Mouse (Mus musculus) midbrain, postnatal 0 days (tissue): ENCODE results near the gene Epb41l5. TPM values are rescaled to one million over a fixed set of nuclear protein-coding genes. Genes with fewer than 3 reads are reported as not detected.

Source experiments
- ATAC-seq: fragments of 200-750 bp; cut with Nextera tagmentation; 2 replicates; pipeline ENCODE4 v1.8.0; 2017; ENCODE audit warnings: moderate number of reproducible peaks, mild to moderate bottlenecking, moderate TSS enrichment, moderate library complexity; ENCODE audit not compliant: low FRiP score
- DNase-seq: peaks from one replicate; pipeline ENCODE4 v3.0.0-alpha.2; 2015; ENCODE audit warnings: low spot score
- H3K27ac ChIP-seq: fragments of 300-500 bp; sonication (generic); 2 replicates; pipeline ENCODE4 v1.5.1; 2014; ENCODE audit warnings: low read depth, mild to moderate bottlenecking, low read length, mixed read lengths
- H3K27me3 ChIP-seq: fragments of 300-500 bp; sonication (generic); 2 replicates; pipeline ENCODE4 v1.6.1; 2014; ENCODE audit warnings: low read length, control low read depth, mixed read lengths; ENCODE audit not compliant: insufficient read depth
- H3K36me3 ChIP-seq: fragments of 300-500 bp; sonication (generic); 2 replicates; pipeline ENCODE4 v1.6.1; 2014; ENCODE audit warnings: low read length, control low read depth, mixed read lengths; ENCODE audit not compliant: insufficient read depth
- H3K4me1 ChIP-seq: fragments of 300-500 bp; sonication (generic); 2 replicates; pipeline ENCODE4 v1.6.1; 2014; ENCODE audit warnings: mild to moderate bottlenecking, control low read depth, antibody characterized with exemption, low read length, mixed read lengths; ENCODE audit not compliant: insufficient read depth
- H3K4me2 ChIP-seq: fragments of 300-500 bp; sonication (generic); 2 replicates; pipeline ENCODE4 v1.6.1; 2014; ENCODE audit warnings: low read depth, mild to moderate bottlenecking, low read length, mixed read lengths; ENCODE audit not compliant: poor library complexity, severe bottlenecking
- H3K4me3 ChIP-seq: fragments of 300-500 bp; sonication (generic); 2 replicates; pipeline ENCODE4 v1.5.1; 2014; ENCODE audit warnings: low read depth, mild to moderate bottlenecking, low read length, moderate library complexity
- H3K9ac ChIP-seq: fragments of 300-500 bp; sonication (generic); replicated peaks from 2 replicates; pipeline ENCODE4 v1.6.1; 2014; ENCODE audit warnings: mild to moderate bottlenecking, low read length, moderate library complexity, mixed read lengths; ENCODE audit not compliant: poor library complexity, severe bottlenecking
- H3K9me3 ChIP-seq: fragments of 300-500 bp; sonication (generic); 2 replicates; pipeline ENCODE4 v1.6.1; 2016; ENCODE audit warnings: low read length, control low read depth
- CTCF ChIP-seq: IDR thresholded peaks from 2 replicates; pipeline ENCODE4 v1.5.1; 2016; ENCODE audit warnings: antibody characterized with exemption, mild to moderate bottlenecking
- WGBS: fragments of 180-500 bp; shearing (Covaris S2); extraction: QIAGEN DNeasy Blood & Tissue Kit; methylation state at CpG from one replicate; pipeline ENCODE4 v1.1.7; 2014; 5-methylcytosine and 5-hydroxymethylcytosine counted together
- polyA plus RNA-seq: library from polyadenylated mRNA; unstranded; fragments of >200 nt; fragmentation: Nextera tagmentation; extraction: Ambion mirVana; gene quantifications from 2 replicates; pipeline ENCODE4 v1.2.1, GENCODE M21; 2015
- total RNA-seq: library from RNA; depleted of rRNA; stranded (reverse); fragments of >200 nt; gene quantifications from 2 replicates; pipeline ENCODE4 v1.2.3, GENCODE M21; 2014

Gene Epb41l5
- total and polyA plus RNA-seq, 2 experiments from 2014 or later = 12.8 to 13.5 TPM

DNA sequence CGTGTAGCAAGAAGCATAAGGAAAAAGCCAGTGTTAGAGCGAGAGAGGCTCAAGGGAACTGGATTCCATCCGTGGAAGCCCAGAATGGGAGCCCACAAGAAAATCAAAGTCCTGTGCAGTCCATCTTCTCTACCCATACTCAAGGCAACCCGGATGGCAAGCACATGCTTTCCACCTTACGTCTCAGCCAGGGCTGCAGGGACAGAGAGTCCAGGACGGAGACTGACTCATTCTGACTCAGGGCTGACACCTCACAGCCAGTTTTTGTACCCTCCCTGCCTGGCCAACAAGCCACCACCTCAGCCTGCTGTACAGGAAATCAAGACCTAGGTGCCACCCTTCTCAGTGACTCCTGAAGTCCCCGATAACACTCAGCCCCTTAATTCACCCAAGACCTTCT is 139.3 kb downstream of the Epb41l5 start:
- Histone ChIP-seq H3K9me3 (no peaks in the 10 kb centered on the region), H3K4me1 (peaks cover 3% of the 10 kb centered on the region; the same call in 1 of the 2 replicates), H3K4me3 (no peak overlapping the region), H3K27ac (no peak overlapping the region), H3K9ac (no peak overlapping the region), H3K27me3 (no peaks in the 10 kb centered on the region), H3K36me3 (no peaks in the 10 kb centered on the region), H3K4me2 (no peak overlapping the region)
- DNase-seq (no peak), ATAC-seq (no peak)
- TF ChIP-seq CTCF = no peak
- 88% methylated on average over 7 of the region's 7 CpGs for WGBS

DNA sequence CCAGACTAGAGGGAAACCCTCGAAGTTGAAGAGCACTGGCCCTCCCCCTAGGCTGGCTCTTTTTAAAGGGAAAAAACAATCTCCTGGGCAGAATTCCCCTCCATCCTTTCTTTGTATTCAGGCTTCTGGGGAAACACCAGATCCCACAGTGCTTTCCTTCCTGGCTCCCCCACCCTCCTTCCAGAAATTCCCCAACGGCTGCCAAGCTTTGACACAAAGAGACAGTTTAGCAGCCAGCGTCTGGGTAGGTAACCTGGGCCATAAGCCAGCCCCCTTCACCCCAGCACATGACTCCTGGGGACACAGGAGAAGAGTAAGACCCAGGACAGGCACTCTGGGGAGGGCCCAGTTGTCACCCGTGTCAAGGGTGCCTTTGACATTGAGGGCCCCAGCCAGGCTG is 140.3 kb downstream of the Epb41l5 start:
- TF ChIP-seq CTCF = no peak
- H3K4me3 ChIP-seq = no peak overlapping the region
- no peak overlapping the region for H3K9ac ChIP-seq
- ATAC-seq = no peak
- WGBS = 28% methylated on average over 4 of the region's 4 CpGs
- DNase-seq = no peak
- no peak overlapping the region for H3K4me2 ChIP-seq
- no peak overlapping the region for H3K27ac ChIP-seq
- H3K4me1 ChIP-seq = peaks cover 3% of the 10 kb centered on the region; the same call in 1 of the 2 replicates
- no peaks in the 10 kb centered on the region for H3K36me3 ChIP-seq
- H3K9me3 ChIP-seq = no peaks in the 10 kb centered on the region
- H3K27me3 ChIP-seq = no peaks in the 10 kb centered on the region

DNA sequence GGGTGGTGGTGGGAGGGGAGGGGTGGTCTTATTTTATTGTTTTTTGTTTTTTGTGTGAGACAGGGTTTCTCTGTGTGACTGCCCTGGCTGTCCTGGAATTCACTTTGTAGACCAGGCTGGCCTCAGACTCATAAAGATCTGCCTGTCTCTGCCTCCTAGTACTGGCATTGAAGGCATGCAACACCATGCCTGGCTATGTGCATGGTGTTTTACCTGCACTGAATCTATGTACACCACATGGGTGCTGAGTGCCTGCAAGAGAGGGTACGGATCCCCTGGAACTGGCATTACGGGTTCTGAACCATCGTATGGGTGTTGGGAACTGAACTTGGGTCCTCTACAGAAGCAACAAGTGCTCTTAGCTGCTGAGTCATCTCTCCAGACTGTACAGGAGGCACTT is 142.8 kb downstream of the Epb41l5 start:
- Histone ChIP-seq H3K27me3 (no peaks in the 10 kb centered on the region), H3K36me3 (no peaks in the 10 kb centered on the region), H3K9ac (no peak overlapping the region), H3K4me1 (peaks cover 11% of the 10 kb centered on the region; the same call in 1 of the 2 replicates), H3K27ac (no peak overlapping the region), H3K4me2 (no peak overlapping the region), H3K4me3 (no peak overlapping the region), H3K9me3 (no peaks in the 10 kb centered on the region)
- DNase-seq = no peak
- no peak for TF ChIP-seq CTCF
- 99% methylated on average over 3 of the region's 3 CpGs for WGBS
- no peak for ATAC-seq

DNA sequence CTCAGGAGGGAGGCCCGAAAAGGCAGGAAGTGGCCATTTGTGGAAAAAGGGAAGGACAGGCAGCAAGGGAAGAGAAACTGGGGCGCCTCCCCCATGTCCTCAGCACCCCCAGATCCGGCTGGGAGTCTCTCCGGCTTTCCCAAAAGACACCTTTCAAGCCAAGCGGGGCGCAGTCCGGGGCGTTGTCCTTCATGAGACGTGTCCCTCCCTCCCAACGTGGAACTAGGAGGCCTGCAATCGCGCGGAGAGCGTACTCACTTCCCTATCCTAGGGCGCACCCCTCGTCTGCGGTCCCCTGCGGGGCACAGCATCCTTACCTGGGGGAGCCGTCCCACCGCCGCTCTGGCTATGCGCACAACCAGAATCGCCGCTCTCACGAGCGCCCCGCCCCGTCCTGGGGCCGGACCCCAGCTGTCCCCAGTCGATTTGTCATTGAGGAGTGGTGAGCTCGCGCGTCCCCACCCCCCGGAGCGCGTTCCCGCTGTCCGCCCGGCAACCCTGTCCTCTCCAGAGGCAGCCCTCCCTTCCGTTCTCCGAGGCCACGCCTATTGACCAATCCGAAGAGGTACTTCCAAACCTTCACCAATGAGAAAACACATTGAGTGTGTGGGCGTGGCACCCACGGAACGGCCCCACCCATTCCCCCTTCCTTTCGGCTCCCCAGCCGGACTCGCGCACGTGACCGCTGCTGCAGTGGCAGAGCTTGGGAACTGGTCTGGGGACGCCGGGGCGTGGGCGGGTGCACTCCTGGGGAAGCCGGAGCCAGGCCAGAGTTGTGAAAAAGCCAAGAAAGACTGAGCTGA is 144.3 kb downstream of the Epb41l5 start, which contains the start of gene Ralb:
Gene Ralb (minus strand): TSS at position 535 of the 803 bp plus-strand sequence.
- Histone ChIP-seq H3K36me3 (no peaks in the 10 kb centered on the region), H3K9ac (peak within 1 kb of the TSS; percentile 77), H3K27me3 (no peaks in the 10 kb centered on the region), H3K9me3 (no peaks in the 10 kb centered on the region), H3K4me3 (peak within 1 kb of the TSS; percentile 71), H3K4me1 (peaks cover 11% of the 10 kb centered on the region; the same call in 1 of the 2 replicates), H3K4me2 (peak within 1 kb of the TSS; percentile 88), H3K27ac (peak within 1 kb of the TSS; percentile 52)
- peak; percentile 97 for DNase-seq
- TF ChIP-seq CTCF = no peak
- 2% methylated on average over 53 of the region's 57 CpGs for WGBS
- ATAC-seq = peak; percentile 97

- no peak for TF ChIP-seq CTCF
- DNase-seq (no peak), ATAC-seq (no peak)
- Histone ChIP-seq H3K9me3 (no peaks in the 10 kb centered on the region), H3K9ac (0 out of 2 replicates have a peak overlapping the region, but pooled peaks have one; percentile 3), H3K36me3 (no peaks in the 10 kb centered on the region), H3K27ac (no peak overlapping the region; the same call in 1 of the 2 replicates), H3K4me3 (peak overlapping the region; percentile 71), H3K4me2 (peak overlapping the region; percentile 88), H3K4me1 (peaks cover 11% of the 10 kb centered on the region; the same call in 1 of the 2 replicates), H3K27me3 (no peaks in the 10 kb centered on the region)
- 13% methylated on average over 5 of the region's 5 CpGs for WGBS
These were observed 145.0 kb downstream of the Epb41l5 start for GRCm38 (mm10) chr1:119503808-119504207.

DNA sequence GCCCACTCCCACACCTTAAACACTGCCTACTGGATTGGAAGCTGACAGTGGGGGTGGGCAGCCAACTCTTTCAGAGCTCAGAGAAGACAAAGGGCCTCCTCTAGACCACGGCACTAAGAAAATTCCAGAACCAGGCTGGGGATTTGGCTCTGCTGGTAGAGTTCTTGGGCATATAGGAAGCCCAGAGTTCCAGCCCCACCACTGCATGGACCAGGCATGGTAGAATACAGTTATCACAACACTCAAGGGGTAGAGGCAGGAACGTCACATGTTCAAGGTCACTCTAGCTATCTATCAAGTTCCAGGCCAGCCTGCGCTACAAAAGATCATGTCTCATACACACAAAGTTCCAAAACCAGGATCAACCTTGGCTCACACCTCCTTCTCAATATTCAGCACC is 145.6 kb downstream of the Epb41l5 start:
- no peaks in the 10 kb centered on the region for H3K36me3 ChIP-seq
- no peak for ATAC-seq
- H3K27ac ChIP-seq = no peak overlapping the region; the same call in 1 of the 2 replicates
- 79% methylated on average over 3 of the region's 3 CpGs for WGBS
- peak overlapping the region; percentile 88 for H3K4me2 ChIP-seq
- H3K4me3 ChIP-seq = peak overlapping the region; percentile 71
- DNase-seq = no peak
- no peaks in the 10 kb centered on the region for H3K9me3 ChIP-seq
- peaks cover 11% of the 10 kb centered on the region; the same call in 1 of the 2 replicates for H3K4me1 ChIP-seq
- no peak for TF ChIP-seq CTCF
- no peaks in the 10 kb centered on the region for H3K27me3 ChIP-seq
- H3K9ac ChIP-seq = 0 out of 2 replicates have a peak overlapping the region, but pooled peaks have one; percentile 3
